Mouse (Mus musculus) CD4-positive, CD25-positive, alpha-beta regulatory T cell, adult 4 months (primary cell): ENCODE measurements around the gene Mta2. TPM values are rescaled to one million over a fixed set of nuclear protein-coding genes. Genes with fewer than 3 reads are reported as not detected.
"Not testable (repeated sequence)": the region's sequence is repeated elsewhere in the genome, so short reads cannot be mapped to it uniquely, and the experiment has no call there.

ENCODE experiments used
- ATAC-seq: one replicate; pipeline ENCODE4 v1.8.0; 2017
- polyA plus RNA-seq, 2 experiments: library from polyadenylated mRNA; unstranded; fragments of 100-300 nt; shearing (Covaris generic); gene quantifications; one replicate each; pipeline ENCODE4 v1.2.1; 2017

Mta2 gene
- polyA plus RNA-seq = 100 to 1,000 TPM in 1 of 2 experiments, 10 to 100 TPM in 1; 81.7 to 126 TPM

DNA sequence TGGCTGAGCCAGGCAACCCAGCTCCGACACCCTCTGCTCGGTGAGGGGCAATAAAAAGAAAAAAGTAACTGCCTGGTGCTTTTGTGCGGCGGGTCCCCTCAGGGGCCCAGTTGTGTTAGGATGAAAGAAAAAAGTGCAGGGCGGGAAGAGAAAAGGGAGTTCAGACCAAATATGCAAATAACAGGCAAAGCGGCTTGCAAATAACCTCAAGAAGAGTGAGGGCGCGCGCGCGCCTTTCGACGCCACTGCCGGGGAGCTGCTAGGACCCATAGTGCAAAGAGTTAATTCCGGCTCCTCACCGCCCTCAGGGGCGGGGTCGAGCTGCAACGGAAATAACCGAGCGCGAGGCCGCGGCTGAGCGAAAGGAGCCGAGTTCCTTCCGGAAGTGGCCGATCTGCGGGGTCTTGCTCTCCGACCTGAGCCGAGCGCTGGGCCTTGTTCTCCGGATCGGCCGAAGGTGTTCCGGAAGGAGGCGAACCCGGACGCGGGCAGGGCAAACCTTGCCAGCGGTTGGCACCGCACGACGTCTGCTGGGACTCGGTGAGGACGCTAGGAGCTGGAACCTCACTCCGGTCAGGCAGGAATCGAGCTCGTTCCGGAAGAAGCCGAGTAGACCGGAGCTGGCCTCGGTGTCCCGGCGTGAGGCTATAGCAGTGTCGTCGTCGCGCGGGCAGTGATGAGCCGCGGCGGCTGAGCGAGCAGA is at the start of gene Mta2:
TSS of gene Mta2 (plus strand) at position 361 of the 703 bp plus-strand sequence.
- ATAC-seq = peak; percentile 93

DNA sequence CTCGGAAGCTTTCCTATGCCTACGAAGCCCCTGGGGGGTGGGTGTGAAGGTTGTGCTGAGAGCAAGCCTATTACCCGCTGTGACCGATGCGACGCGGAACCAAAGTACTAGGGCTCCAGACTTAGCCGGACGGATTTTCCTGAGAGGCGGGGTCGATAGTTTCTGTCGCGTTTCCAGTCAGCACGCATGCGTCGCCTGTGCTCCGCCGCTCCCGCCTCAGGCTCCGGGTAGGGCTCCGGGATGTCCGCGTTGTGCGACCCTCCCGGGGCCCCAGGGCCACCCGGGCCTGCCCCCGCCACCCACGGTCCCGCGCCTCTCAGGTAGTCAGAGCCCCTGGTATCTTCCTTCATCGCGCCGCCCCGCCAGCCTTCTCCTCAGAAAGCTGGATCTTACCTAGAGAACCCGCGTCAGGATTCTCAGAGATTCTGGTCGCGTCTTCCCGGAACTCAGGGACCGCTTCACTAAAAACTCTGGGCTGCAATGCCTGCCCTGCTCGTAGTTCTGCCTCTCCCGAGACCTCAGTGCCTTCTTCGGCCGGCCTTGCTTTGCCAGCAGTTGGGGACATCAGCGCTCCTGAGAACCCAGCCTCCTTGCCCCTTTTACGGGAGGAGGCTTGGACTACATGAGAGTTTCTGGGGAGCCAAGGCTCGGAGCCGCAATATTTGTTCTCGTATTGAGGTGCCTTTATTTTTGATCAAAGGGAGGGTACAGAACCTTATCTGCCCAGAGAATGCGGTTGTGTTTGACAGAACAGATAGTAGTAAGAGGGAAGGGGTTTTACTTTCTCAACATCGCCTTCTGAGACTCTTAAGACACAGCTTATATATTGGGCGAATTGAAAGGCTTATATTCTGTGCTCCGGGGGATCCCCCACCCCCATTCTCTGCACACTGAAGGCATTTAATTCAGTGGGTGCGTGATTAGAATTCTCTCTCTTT is 48.6 kb upstream of the Mta2 start, which contains the start of gene Ints5:
TSS of gene Ints5 (plus strand) at position 177 of the 938 bp plus-strand sequence.
- ATAC-seq = peak; percentile 38

- ATAC-seq = no peak
Observed at GRCm38 (mm10) chr19:8895397-8895960, 46.2 kb upstream of the Mta2 start.

DNA sequence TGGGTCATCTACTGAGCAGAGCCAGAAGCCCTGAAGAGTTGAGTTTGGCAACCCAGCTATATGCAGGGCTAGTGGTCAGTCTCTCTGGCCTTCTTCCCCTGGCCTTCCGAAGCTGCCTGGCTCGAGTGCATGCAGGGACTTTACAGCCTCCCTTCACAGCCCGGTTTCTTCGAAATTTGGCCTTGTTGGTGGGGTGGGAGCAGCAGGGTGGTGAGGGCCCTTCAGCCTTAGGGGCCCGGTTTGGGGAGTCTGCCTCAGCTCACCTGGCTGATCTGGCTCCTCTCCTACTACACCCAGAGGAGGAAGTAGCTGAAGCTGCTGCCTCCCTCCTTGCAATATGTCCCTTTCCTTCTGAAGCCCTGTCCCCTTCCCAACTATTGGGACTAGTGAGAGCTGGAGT is 45.4 kb upstream of the Mta2 start:
- ATAC-seq = not testable (repeated sequence)

DNA sequence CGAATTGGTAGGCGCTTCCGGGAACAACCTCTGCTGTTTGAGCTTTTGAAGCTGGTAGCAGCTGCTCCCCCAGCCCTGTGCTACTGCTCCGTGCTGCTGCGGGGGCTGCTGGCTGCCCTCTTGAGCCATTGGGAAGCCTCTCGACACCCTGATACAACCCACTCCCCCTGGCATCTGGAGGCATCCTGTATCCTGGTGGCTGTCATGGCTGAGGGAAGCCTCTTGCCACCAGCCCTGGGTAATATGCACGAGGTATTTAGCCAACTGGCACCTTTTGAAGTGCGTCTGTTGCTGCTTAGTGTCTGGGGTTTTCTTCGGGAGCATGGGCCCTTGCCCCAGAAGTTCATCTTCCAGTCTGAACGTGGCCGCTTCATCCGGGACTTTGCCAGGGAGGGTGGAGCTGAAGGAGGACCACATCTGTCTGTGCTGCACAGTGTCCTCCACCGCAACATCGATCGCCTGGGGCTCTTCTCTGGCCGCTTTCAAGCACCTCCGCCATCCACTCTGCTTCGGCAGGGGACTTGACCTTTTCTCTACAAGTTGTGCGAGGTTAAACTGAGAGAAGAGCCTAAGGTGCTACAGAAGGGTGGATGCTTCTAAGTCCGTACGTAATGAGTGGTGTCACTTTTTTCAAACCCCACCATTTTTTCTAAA is 44.3 kb upstream of the Mta2 start:
- ATAC-seq = not testable (repeated sequence)

- peak; percentile 98 for ATAC-seq
Observed at GRCm38 (mm10) chr19:8897865-8898495, 43.7 kb upstream of the Mta2 start, which contains the start of gene Ganab. TSS of gene Ganab (plus strand) at chr19:8898071.

DNA sequence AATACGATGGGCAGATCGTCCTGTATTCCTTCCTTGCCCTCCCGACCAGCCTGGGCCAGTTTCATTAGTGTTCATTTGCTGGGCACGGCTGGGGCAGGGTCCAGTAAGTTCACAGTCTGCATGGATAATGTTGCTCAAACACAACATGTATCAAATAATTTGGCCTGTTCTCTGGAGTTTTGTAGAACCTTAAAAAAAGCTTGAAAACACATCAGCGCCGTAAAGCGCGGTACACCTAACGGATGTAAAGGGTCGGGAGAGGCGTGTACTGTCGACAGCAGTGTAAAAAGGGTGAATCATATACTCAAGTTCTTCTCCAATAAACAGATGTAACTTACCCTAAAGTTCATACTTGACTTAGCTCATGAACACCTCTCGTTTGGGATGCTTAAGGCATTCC is 43.1 kb upstream of the Mta2 start:
- peak; percentile 19 for ATAC-seq

GRCm38 (mm10) chr19:8899079-8899478 is 42.6 kb upstream of the Mta2 start:
- no peak for ATAC-seq

DNA sequence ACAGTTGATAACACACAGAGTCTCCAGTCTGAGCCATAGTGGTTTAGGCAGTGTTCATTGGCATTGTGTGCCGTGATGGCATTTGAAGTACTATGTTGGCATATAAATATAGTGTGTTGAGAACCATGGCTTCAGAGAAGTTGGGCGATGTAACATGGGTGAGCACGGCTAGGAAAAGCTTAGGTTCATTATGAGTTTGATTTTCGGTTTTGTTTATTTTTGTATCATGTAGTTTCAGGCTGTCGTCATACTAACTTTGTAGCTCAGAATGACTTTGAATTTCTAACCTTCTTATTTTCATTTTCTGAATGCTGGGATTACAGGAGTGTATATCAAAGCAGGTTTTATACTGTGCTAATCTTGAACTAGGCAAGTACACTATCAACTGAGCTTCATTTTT is 38.3 kb upstream of the Mta2 start:
- no peak for ATAC-seq

- no peak for ATAC-seq
Observed at GRCm38 (mm10) chr19:8908531-8908930, 33.1 kb upstream of the Mta2 start.

DNA sequence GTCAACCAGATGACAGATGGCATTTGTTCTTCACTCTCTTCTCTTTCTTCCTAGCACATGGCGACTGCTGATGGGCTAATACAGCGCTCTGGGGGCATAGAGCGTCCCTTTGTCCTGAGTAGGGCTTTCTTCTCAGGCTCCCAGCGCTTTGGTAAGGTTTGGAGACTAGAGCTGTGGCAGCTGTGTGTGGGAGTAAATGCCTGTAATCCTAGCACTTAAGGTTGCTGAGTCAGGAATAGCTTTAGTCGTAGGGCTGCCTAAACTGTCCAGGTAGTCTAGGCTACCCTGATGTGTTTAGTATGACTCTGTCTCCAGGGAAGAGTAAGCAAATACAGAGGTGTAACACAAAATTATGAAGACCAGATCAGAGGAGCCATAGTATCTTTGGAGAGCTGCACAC is 29.9 kb upstream of the Mta2 start:
- no peak for ATAC-seq

DNA sequence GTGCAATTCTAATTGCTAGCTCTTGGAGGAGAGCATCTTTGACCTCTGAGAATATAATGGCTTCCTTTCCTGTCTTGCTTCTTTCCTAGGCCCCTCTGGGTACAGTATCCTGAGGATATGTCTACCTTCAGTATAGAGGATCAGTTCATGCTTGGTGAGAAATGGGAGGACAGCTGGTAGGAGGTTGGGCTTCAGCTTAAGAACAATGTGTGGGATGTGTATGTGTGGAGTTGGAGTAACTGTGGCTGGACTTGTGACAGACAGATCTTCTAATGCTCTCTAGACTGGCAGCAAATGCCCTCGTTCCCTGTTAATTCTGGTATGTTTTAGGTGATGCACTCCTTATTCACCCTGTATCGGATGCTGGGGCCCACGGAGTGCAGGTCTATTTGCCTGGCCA is 27.5 kb upstream of the Mta2 start:
- ATAC-seq = no peak

DNA sequence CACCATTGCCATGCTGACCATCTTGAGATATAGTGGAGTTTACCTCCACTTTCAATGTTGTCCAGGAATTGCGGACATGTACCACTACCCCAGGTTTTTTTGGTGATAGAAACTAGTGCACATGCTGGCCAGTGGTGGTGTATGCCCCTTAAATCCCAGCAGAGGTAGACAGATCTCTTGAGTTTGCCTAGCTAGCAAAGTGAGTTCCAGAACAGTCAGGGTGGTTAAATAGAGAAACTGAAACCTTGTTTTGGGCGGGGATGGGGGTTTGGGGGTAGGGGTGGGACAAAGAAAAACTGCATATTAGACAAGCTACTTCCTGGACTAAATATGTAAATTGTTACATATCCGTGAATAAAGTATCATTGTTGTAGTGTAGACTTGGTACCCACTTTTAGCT is 22.7 kb upstream of the Mta2 start:
- peak; percentile 38 for ATAC-seq

- no peak for ATAC-seq
Observed at GRCm38 (mm10) chr19:8919684-8920072, 22.0 kb upstream of the Mta2 start.

- ATAC-seq = peak; percentile 61
Observed at GRCm38 (mm10) chr19:8920073-8920736, 21.5 kb upstream of the Mta2 start, which contains the start of gene B3gat3. TSS of gene B3gat3 (plus strand) at chr19:8920374.

DNA sequence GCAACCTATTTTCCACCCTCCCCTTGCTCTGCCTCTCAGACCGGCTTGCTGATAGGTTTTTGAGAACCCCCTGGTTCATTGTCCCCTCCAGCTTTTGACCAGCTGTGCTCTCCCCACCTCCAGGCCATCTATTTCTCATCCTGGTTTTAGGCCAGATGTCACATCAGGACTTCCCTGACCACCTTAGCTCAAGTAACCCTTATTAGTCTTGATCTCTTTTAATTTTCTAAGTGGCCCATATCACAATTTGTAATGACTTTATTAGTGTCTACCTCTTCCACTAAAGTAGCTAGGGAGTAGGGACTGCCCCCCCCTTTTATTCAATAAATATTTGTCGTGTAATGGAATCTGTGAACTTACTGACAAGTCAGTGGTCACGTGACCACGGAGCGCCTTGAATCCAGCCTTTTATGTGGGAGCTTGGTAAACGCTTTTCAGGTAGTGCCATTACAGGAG is 20.8 kb upstream of the Mta2 start:
- ATAC-seq = peak; percentile 35

GRCm38 (mm10) chr19:8921741-8922140 is 19.9 kb upstream of the Mta2 start:
- ATAC-seq = no peak

DNA sequence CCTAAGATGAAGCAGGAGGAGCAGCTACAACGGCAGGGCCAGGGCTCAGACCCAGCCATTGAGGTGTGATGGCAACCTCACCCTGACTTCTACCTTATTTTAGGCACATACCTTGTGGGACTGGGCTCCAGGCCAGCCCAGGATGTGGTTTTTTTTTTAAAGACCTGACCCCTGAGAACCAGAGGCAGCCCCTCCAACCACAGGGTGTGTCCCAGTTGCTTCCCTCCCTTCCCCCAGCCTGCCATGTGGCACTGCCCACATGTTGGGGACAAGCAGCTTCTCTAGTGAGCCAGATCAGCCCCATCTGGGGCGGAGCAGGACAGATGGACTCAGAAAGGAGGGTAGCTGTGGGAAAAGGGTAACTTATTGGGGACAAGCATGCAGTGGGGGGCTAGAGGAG is 14.9 kb upstream of the Mta2 start:
- ATAC-seq = peak; percentile 35

- ATAC-seq = no peak
Observed at GRCm38 (mm10) chr19:8927891-8928525, 13.7 kb upstream of the Mta2 start.

- ATAC-seq = no peak
Observed at GRCm38 (mm10) chr19:8928689-8929223, 12.9 kb upstream of the Mta2 start.
